Mouse (Mus musculus) kidney, adult 2 months (tissue): Measurements from ENCODE around the gene Ripk3.

Experiments
- CTCF ChIP-seq: fragments of 200-500 bp; conservative IDR thresholded peaks from 2 replicates; pipeline ENCODE4 v1.5.1; 2011; ENCODE audit warnings: low read depth, mild to moderate bottlenecking, control low read depth, low read length, moderate library complexity, mixed read lengths; ENCODE audit not compliant: insufficient read depth, insufficient read length
- POLR2A ChIP-seq: fragments of 200-500 bp; IDR thresholded peaks from one replicate; pipeline ENCODE4 v1.6.1; 2011; ENCODE audit warnings: low read depth, low read length, control low read depth

DNA sequence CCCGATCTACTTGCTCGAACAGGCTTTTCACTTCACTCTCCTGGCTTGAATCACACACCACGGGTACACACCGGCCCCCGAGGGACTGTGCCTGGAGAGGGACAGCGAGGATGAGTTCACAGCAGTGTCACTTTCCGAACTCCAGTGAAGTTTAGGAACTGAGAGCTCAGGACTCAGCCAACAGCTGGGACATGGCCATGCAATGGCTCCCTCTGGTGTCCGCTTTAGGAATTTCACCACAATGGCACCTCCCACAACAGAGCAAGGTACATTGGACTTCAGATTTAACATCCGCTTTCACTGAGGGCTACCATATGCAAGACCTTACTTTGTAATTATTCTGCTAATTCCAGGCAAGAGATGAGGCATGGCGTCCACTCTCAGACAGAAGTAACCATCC, 45.0 kb downstream of the Ripk3 start:
- TF ChIP-seq POLR2A (no peak), CTCF (peak; percentile 99; the same call in 1 of the 2 replicates)
